In genomic region chr2:53070607-53071006, GRCm38 (mm10) we compare ENCODE assay signal across 9 mouse cellular contexts.
DNase-seq lines count a peak whose midpoint lies in the region; ATAC-seq lines count a peak whose summit lies in the region.
"Had no signal": no experiment of that assay in that cellular context is flagged by ENCODE, and none has a peak within 500 bp of the region (broad histone marks: within the 10 kb centered on the region; RNA-seq: fewer than 3 reads in every experiment).

No protein-coding gene starts in this region.

- 6% methylated on average over 1 of the region's 1 CpGs for WGBS in hindbrain, embryonic 15.5 days
- 7% methylated on average over 1 of the region's 1 CpGs for WGBS in hindbrain, embryonic 13.5 days
- 13% methylated on average over 1 of the region's 1 CpGs for WGBS in intestine, embryonic 16.5 days

- no peak overlapping the region for H3K4me3 ChIP-seq in hindbrain, embryonic 15.5 days
- H3K4me3 ChIP-seq in hindbrain, embryonic 13.5 days: no peak overlapping the region
- H3K4me3 ChIP-seq in intestine, embryonic 16.5 days (ENCODE audit: low read length): no peak overlapping the region
- H3K4me3 ChIP-seq: megakaryocyte, embryonic 14.5 days had no signal

- 0 out of 2 replicates have a peak, but pooled peaks have one; percentile 73 for ATAC-seq in hindbrain, embryonic 15.5 days (ENCODE audit: low FRiP score, low read depth)
- no peak for ATAC-seq in hindbrain, embryonic 13.5 days (ENCODE audit: low FRiP score)
- peak; percentile 56; the same call in 1 of the 2 replicates for ATAC-seq in intestine, embryonic 16.5 days
- peak; percentile 78 for ATAC-seq in megakaryocyte progenitor cell, adult 5-6 weeks (replicated peaks; ENCODE audit: poor library complexity)

- no peak overlapping the region for H3K4me2 ChIP-seq in hindbrain, embryonic 15.5 days
- H3K4me2 ChIP-seq in hindbrain, embryonic 13.5 days: no peak overlapping the region
- H3K4me2 ChIP-seq in intestine, embryonic 16.5 days (ENCODE audit: low read depth, low read length): no peak overlapping the region

- 0 out of 2 replicates have a peak, but pooled peaks cover 3% of the 10 kb centered on the region for H3K36me3 ChIP-seq in hindbrain, embryonic 15.5 days
- no peaks in the 10 kb centered on the region for H3K36me3 ChIP-seq in hindbrain, embryonic 13.5 days
- no peaks in the 10 kb centered on the region for H3K36me3 ChIP-seq in intestine, embryonic 16.5 days (ENCODE audit: control insufficient read depth, insufficient read depth, low read length)

- DNase-seq in R1 (ENCODE audit: low read depth, low spot score): peak; percentile 49
- DNase-seq in cerebellum, postnatal 10 days: peak; percentile 83 to 86
- no peak for DNase-seq in B cell, adult 2 months
- no peak for DNase-seq in layer of hippocampus, adult 18-20 months (ENCODE audit: low spot score in 2 of 2)

- no peak overlapping the region for H3K9ac ChIP-seq in hindbrain, embryonic 15.5 days
- no peak overlapping the region for H3K9ac ChIP-seq in hindbrain, embryonic 13.5 days
- no peak overlapping the region for H3K9ac ChIP-seq in intestine, embryonic 16.5 days (ENCODE audit: low read depth, low read length)

- no peaks in the 10 kb centered on the region for H3K27me3 ChIP-seq in hindbrain, embryonic 15.5 days
- H3K27me3 ChIP-seq in hindbrain, embryonic 13.5 days: no peaks in the 10 kb centered on the region
- no peaks in the 10 kb centered on the region for H3K27me3 ChIP-seq in intestine, embryonic 16.5 days (replicated peaks; ENCODE audit: control insufficient read depth, insufficient read depth, low read length)
- H3K27me3 ChIP-seq: megakaryocyte, embryonic 14.5 days had no signal

- H3K27ac ChIP-seq in hindbrain, embryonic 15.5 days (replicated peaks): no peak overlapping the region
- H3K27ac ChIP-seq in hindbrain, embryonic 13.5 days: no peak overlapping the region
- no peak overlapping the region for H3K27ac ChIP-seq in intestine, embryonic 16.5 days (ENCODE audit: low read length)

- H3K9me3 ChIP-seq in hindbrain, embryonic 15.5 days: no peaks in the 10 kb centered on the region
- H3K9me3 ChIP-seq in hindbrain, embryonic 13.5 days: no peaks in the 10 kb centered on the region
- H3K9me3 ChIP-seq in intestine, embryonic 16.5 days (ENCODE audit: control insufficient read depth, low read length): no peaks in the 10 kb centered on the region
- H3K9me3 ChIP-seq: megakaryocyte, embryonic 14.5 days had no signal

- H3K4me1 ChIP-seq in hindbrain, embryonic 15.5 days (replicated peaks): 0 out of 2 replicates have a peak, but pooled peaks cover 6% of the 10 kb centered on the region
- H3K4me1 ChIP-seq in hindbrain, embryonic 13.5 days (replicated peaks): peaks cover 3% of the 10 kb centered on the region; the same call in 1 of the 2 replicates
- H3K4me1 ChIP-seq in intestine, embryonic 16.5 days (ENCODE audit: control insufficient read depth, insufficient read depth, low read length): no peaks in the 10 kb centered on the region

Comparison
In these comparisons a context has a peak if more than half of its experiments do, and no peak if none do; other contexts are left out.
1. DNase-seq: peak in R1 (single experiment) and cerebellum, postnatal 10 days (2 of 2); none in B cell, adult 2 months (0 of 2) and layer of hippocampus, adult 18-20 months (0 of 2).